Mouse (Mus musculus): ENCODE results near the gene Gm11237. TPM values are rescaled to one million over a fixed set of nuclear protein-coding genes. Genes with fewer than 3 reads are reported as not detected.
"Not testable (repeated sequence)": the region's sequence is repeated elsewhere in the genome, so short reads cannot be mapped to it uniquely, and the experiment has no call there.

Gene Gm11237
- not detected in 2 replicates for polyA plus RNA-seq (2014; fragmentation: Nextera tagmentation; extraction: Ambion mirVana)

DNA sequence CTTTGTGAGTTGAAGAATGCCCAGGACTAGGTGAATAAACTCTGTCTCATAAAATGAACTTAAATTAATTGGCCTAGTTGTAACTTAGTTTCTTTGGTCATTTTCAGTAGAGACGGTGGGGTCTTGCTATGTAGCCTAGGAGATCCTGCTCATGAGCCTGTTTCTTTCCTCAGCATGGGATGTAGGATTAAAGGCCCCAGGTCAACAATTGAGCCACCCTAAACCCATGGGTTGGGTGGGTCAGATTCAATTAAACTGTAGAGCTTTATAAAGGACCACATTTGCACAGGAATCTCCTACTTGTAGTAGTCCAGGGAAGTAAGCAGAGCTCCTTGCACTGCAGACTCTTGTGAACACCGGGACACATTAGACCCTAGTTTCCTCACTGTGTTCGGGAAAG is at the start of gene Gm11237:
Gene Gm11237, plus strand, starts transcription at position 301 of the 400 bp plus-strand sequence.
- H3K27me3 ChIP-seq (ENCODE audit: control insufficient read depth, insufficient read depth, low read length); DNase-seq (ENCODE audit: low spot score); ATAC-seq (ENCODE audit: low FRiP score); H3K9ac ChIP-seq (ENCODE audit: low read depth, low read length); H3K4me2 ChIP-seq (replicated peaks; ENCODE audit: low read depth, low read length); H3K36me3 ChIP-seq (ENCODE audit: control insufficient read depth, insufficient read depth, low read length); H3K27ac ChIP-seq (ENCODE audit: low read depth, low read length); H3K9me3 ChIP-seq (ENCODE audit: control insufficient read depth, low read length); H3K4me3 ChIP-seq (ENCODE audit: low read depth, low read length); H3K4me1 ChIP-seq (replicated peaks; ENCODE audit: control insufficient read depth, insufficient read depth, low read length): not testable (repeated sequence)
- WGBS = no CpG with 5 or more reads among the region's 3 CpGs

DNA sequence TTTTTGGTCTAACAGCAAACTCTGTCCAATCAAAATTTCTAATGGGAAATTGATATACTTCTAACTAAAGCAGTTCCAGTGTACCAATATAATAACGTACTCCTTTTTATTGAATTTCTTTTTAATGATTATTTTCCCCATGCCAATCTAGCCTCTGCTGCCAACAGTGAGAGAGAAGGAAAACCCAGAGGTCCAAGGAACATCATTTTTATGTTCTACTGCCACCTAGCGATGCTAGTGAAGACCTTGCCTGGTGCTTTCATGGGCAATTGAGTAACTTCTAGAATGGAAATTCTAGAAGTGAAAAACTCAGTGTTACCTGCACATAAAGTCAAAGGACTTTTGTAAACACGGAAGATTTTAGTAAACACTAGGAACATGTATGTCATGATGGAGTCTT is 23.5 kb upstream of the Gm11237 start:
- Histone ChIP-seq H3K4me3 (ENCODE audit: low read depth, low read length) (no peak overlapping the region), H3K9ac (ENCODE audit: low read depth, low read length) (no peak overlapping the region), H3K4me2 (replicated peaks; ENCODE audit: low read depth, low read length) (no peak overlapping the region), H3K27me3 (ENCODE audit: control insufficient read depth, insufficient read depth, low read length) (no peaks in the 10 kb centered on the region), H3K36me3 (ENCODE audit: control insufficient read depth, insufficient read depth, low read length) (no peaks in the 10 kb centered on the region), H3K9me3 (ENCODE audit: control insufficient read depth, low read length) (no peaks in the 10 kb centered on the region), H3K4me1 (replicated peaks; ENCODE audit: control insufficient read depth, insufficient read depth, low read length) (no peaks in the 10 kb centered on the region), H3K27ac (ENCODE audit: low read depth, low read length) (no peak overlapping the region)
- peak; percentile 71; the same call in 1 of the 2 replicates for ATAC-seq (ENCODE audit: low FRiP score)
- 8% methylated on average over 3 of the region's 3 CpGs for WGBS
- DNase-seq (ENCODE audit: low spot score) = peak; percentile 71

DNA sequence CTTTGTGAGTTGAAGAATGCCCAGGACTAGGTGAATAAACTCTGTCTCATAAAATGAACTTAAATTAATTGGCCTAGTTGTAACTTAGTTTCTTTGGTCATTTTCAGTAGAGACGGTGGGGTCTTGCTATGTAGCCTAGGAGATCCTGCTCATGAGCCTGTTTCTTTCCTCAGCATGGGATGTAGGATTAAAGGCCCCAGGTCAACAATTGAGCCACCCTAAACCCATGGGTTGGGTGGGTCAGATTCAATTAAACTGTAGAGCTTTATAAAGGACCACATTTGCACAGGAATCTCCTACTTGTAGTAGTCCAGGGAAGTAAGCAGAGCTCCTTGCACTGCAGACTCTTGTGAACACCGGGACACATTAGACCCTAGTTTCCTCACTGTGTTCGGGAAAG is 15.2 kb upstream of the Gm11237 start, which contains the start of gene Gm11238:
Gene Gm11238, plus strand, starts transcription at position 301 of the 400 bp plus-strand sequence.
- H3K9ac ChIP-seq (ENCODE audit: low read depth, low read length) = not testable (repeated sequence)

DNA sequence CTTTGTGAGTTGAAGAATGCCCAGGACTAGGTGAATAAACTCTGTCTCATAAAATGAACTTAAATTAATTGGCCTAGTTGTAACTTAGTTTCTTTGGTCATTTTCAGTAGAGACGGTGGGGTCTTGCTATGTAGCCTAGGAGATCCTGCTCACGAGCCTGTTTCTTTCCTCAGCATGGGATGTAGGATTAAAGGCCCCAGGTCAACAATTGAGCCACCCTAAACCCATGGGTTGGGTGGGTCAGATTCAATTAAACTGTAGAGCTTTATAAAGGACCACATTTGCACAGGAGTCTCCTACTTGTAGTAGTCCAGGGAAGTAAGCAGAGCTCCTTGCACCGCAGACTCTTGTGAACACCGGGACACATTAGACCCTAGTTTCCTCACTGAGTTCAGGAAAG is 15.0 kb downstream of the Gm11237 start, which contains the start of gene Gm11236:
Gene Gm11236, plus strand, starts transcription at position 301 of the 400 bp plus-strand sequence.
- WGBS = no CpG with 5 or more reads among the region's 4 CpGs
- not testable (repeated sequence) for ATAC-seq (ENCODE audit: low FRiP score); H3K36me3 ChIP-seq (ENCODE audit: control insufficient read depth, insufficient read depth, low read length)

More for the DNA sequence above, 15.2 kb upstream of the Gm11237 start, which contains the start of gene Gm11238:
- not testable (repeated sequence) for H3K27me3 ChIP-seq (ENCODE audit: control insufficient read depth, insufficient read depth, low read length); H3K4me3 ChIP-seq (ENCODE audit: low read depth, low read length); H3K36me3 ChIP-seq (ENCODE audit: control insufficient read depth, insufficient read depth, low read length); H3K9me3 ChIP-seq (ENCODE audit: control insufficient read depth, low read length); ATAC-seq (ENCODE audit: low FRiP score); DNase-seq (ENCODE audit: low spot score); H3K4me1 ChIP-seq (replicated peaks; ENCODE audit: control insufficient read depth, insufficient read depth, low read length); H3K27ac ChIP-seq (ENCODE audit: low read depth, low read length); H3K4me2 ChIP-seq (replicated peaks; ENCODE audit: low read depth, low read length)
- WGBS = no CpG with 5 or more reads among the region's 3 CpGs

DNA sequence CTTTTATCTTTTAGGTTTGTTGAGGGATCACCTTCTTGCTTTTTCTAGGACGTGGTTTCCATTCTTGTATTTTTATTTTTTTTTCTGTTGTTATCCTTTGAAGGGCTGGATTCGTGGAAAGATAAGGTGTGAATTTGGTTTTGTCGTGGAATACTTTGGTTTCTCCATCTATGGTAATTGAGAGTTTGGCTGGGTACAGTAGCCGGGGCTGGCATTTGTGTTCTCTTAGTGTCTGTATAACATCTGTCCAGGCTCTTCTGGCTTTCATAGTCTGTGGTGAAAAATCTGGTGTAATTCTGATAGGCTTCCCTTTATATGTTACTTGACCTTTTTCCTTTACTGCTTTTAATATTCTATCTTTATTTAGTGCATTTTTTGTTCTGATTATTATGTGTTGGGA is 39.1 kb downstream of the Gm11237 start:
- H3K4me1 ChIP-seq (replicated peaks; ENCODE audit: control insufficient read depth, insufficient read depth, low read length); DNase-seq (ENCODE audit: low spot score); ATAC-seq (ENCODE audit: low FRiP score); H3K36me3 ChIP-seq (ENCODE audit: control insufficient read depth, insufficient read depth, low read length); H3K27ac ChIP-seq (ENCODE audit: low read depth, low read length); H3K4me2 ChIP-seq (replicated peaks; ENCODE audit: low read depth, low read length); H3K27me3 ChIP-seq (ENCODE audit: control insufficient read depth, insufficient read depth, low read length); H3K4me3 ChIP-seq (ENCODE audit: low read depth, low read length); H3K9ac ChIP-seq (ENCODE audit: low read depth, low read length); H3K9me3 ChIP-seq (ENCODE audit: control insufficient read depth, low read length): not testable (repeated sequence)
- WGBS = 89% methylated on average over 4 of the region's 4 CpGs

More for the DNA sequence above, 15.0 kb downstream of the Gm11237 start, which contains the start of gene Gm11236:
- not testable (repeated sequence) for H3K4me3 ChIP-seq (ENCODE audit: low read depth, low read length); H3K4me1 ChIP-seq (replicated peaks; ENCODE audit: control insufficient read depth, insufficient read depth, low read length); H3K27ac ChIP-seq (ENCODE audit: low read depth, low read length); H3K4me2 ChIP-seq (replicated peaks; ENCODE audit: low read depth, low read length); DNase-seq (ENCODE audit: low spot score); H3K9ac ChIP-seq (ENCODE audit: low read depth, low read length); H3K27me3 ChIP-seq (ENCODE audit: control insufficient read depth, insufficient read depth, low read length); H3K9me3 ChIP-seq (ENCODE audit: control insufficient read depth, low read length)

DNA sequence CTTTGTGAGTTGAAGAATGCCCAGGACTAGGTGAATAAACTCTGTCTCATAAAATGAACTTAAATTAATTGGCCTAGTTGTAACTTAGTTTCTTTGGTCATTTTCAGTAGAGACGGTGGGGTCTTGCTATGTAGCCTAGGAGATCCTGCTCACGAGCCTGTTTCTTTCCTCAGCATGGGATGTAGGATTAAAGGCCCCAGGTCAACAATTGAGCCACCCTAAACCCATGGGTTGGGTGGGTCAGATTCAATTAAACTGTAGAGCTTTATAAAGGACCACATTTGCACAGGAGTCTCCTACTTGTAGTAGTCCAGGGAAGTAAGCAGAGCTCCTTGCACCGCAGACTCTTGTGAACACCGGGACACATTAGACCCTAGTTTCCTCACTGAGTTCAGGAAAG is 45.3 kb downstream of the Gm11237 start, which contains the start of gene Gm11239:
Gene Gm11239, plus strand, starts transcription at position 301 of the 400 bp plus-strand sequence.
- not testable (repeated sequence) for H3K27ac ChIP-seq (ENCODE audit: low read depth, low read length); H3K36me3 ChIP-seq (ENCODE audit: control insufficient read depth, insufficient read depth, low read length); ATAC-seq (ENCODE audit: low FRiP score); H3K4me3 ChIP-seq (ENCODE audit: low read depth, low read length); H3K27me3 ChIP-seq (ENCODE audit: control insufficient read depth, insufficient read depth, low read length); DNase-seq (ENCODE audit: low spot score); H3K4me1 ChIP-seq (replicated peaks; ENCODE audit: control insufficient read depth, insufficient read depth, low read length); H3K4me2 ChIP-seq (replicated peaks; ENCODE audit: low read depth, low read length); H3K9ac ChIP-seq (ENCODE audit: low read depth, low read length); H3K9me3 ChIP-seq (ENCODE audit: control insufficient read depth, low read length)
- no CpG with 5 or more reads among the region's 4 CpGs for WGBS

Other genes with a start within 250 kb of the Gm11237 start
- not detected in 2 replicates for gene Gm11487, start 217.9 kb upstream of the Gm11237 start, polyA plus RNA-seq (2014; fragmentation: Nextera tagmentation; extraction: Ambion mirVana)
- gene Gm11238, start 15.1 kb upstream of the Gm11237 start, polyA plus RNA-seq (2014; fragmentation: Nextera tagmentation; extraction: Ambion mirVana) = not detected in 2 replicates
- gene Gm11236, start 15.1 kb downstream of the Gm11237 start, polyA plus RNA-seq (2014; fragmentation: Nextera tagmentation; extraction: Ambion mirVana) = not detected in 2 replicates
- gene Gm11239, start 45.4 kb downstream of the Gm11237 start, polyA plus RNA-seq (2014; fragmentation: Nextera tagmentation; extraction: Ambion mirVana) = not detected in 2 replicates
- not detected in 2 replicates for gene Gm428, start 60.5 kb downstream of the Gm11237 start, polyA plus RNA-seq (2014; fragmentation: Nextera tagmentation; extraction: Ambion mirVana)
- gene Rasef, start 168.0 kb downstream of the Gm11237 start, polyA plus RNA-seq (2014; fragmentation: Nextera tagmentation; extraction: Ambion mirVana) = 0.59 and 0.78 TPM in 2 replicates